Mouse (Mus musculus) intestine, embryonic 14.5 days (tissue): ENCODE measurements around the gene Apln. TPM values are rescaled to one million over a fixed set of nuclear protein-coding genes. Genes with fewer than 3 reads are reported as not detected.

Experiments used
- ATAC-seq: fragments of 200-750 bp; cut with Nextera tagmentation; replicated peaks from 2 replicates; pipeline ENCODE4 v1.8.0; 2017; ENCODE audit warnings: low read depth, moderate number of reproducible peaks, moderate TSS enrichment, moderate library complexity; ENCODE audit not compliant: low FRiP score, low TSS enrichment
- DNase-seq: peaks from one replicate; pipeline ENCODE4 v3.0.0-alpha.2; 2018; ENCODE audit warnings: low spot score
- H3K27ac ChIP-seq: fragments of 300-500 bp; sonication (generic); 2 replicates; pipeline ENCODE4 v1.5.1; 2014; ENCODE audit warnings: low read depth, mild to moderate bottlenecking, control low read depth
- H3K27me3 ChIP-seq: fragments of 300-500 bp; sonication (generic); replicated peaks from 2 replicates; pipeline ENCODE4 v1.6.1; 2014; ENCODE audit warnings: low read length, control low read depth; ENCODE audit not compliant: control insufficient read depth, insufficient read depth
- H3K36me3 ChIP-seq: fragments of 300-500 bp; sonication (generic); 2 replicates; pipeline ENCODE4 v1.6.1; 2014; ENCODE audit warnings: low read length, control low read depth; ENCODE audit not compliant: control insufficient read depth, insufficient read depth
- H3K4me1 ChIP-seq: fragments of 300-500 bp; sonication (generic); replicated peaks from 2 replicates; pipeline ENCODE4 v1.6.1; 2014; ENCODE audit warnings: low read length, control low read depth, mixed read lengths; ENCODE audit not compliant: control insufficient read depth, insufficient read depth
- H3K4me2 ChIP-seq: fragments of 300-500 bp; sonication (generic); 2 replicates; pipeline ENCODE4 v1.6.1; 2014; ENCODE audit warnings: low read length
- H3K4me3 ChIP-seq: fragments of 300-500 bp; sonication (generic); 2 replicates; pipeline ENCODE4 v1.5.1; 2014; ENCODE audit warnings: low read depth, low read length, control low read depth, mixed read lengths
- H3K9ac ChIP-seq: fragments of 300-500 bp; sonication (generic); 2 replicates; pipeline ENCODE4 v1.6.1; 2014; ENCODE audit warnings: mild to moderate bottlenecking, low read length
- H3K9me3 ChIP-seq: fragments of 300-500 bp; sonication (generic); 2 replicates; pipeline ENCODE4 v1.6.1; 2016; ENCODE audit warnings: low read length, control low read depth; ENCODE audit not compliant: control insufficient read depth
- WGBS: fragments of 180-500 bp; shearing (Covaris S2); extraction: QIAGEN DNeasy Blood & Tissue Kit; methylation state at CpG from one replicate; pipeline ENCODE4 v1.1.7; 2014; 5-methylcytosine and 5-hydroxymethylcytosine counted together
- polyA plus RNA-seq: library from polyadenylated mRNA; unstranded; fragments of >200 nt; fragmentation: Nextera tagmentation; extraction: Ambion mirVana; gene quantifications from 2 replicates; pipeline ENCODE4 v1.2.1, GENCODE M21; 2014

Apln gene
- polyA plus RNA-seq, 1 experiment from 2014 or later: 4.9 TPM

GRCm38 (mm10) chrX:48001151-48001550 is 33.5 kb downstream of the Apln start:
- 31% methylated on average over 7 of the region's 7 CpGs for WGBS
- Histone ChIP-seq H3K4me1 (no peaks in the 10 kb centered on the region), H3K4me2 (no peak overlapping the region), H3K4me3 (no peak overlapping the region), H3K27me3 (no peaks in the 10 kb centered on the region), H3K27ac (no peak overlapping the region), H3K9ac (no peak overlapping the region), H3K36me3 (no peaks in the 10 kb centered on the region), H3K9me3 (no peaks in the 10 kb centered on the region)
- DNase-seq (no peak), ATAC-seq (no peak)

GRCm38 (mm10) chrX:47998412-47998811 is 36.2 kb downstream of the Apln start:
- Histone ChIP-seq H3K4me1 (no peaks in the 10 kb centered on the region), H3K36me3 (no peaks in the 10 kb centered on the region), H3K27me3 (no peaks in the 10 kb centered on the region), H3K9me3 (no peaks in the 10 kb centered on the region), H3K9ac (no peak overlapping the region), H3K27ac (no peak overlapping the region), H3K4me3 (no peak overlapping the region), H3K4me2 (no peak overlapping the region)
- ATAC-seq: no peak
- WGBS: 71% methylated on average over 8 of the region's 8 CpGs
- no peak for DNase-seq

GRCm38 (mm10) chrX:47992606-47993005 is 42.0 kb downstream of the Apln start:
- Histone ChIP-seq H3K36me3 (no peaks in the 10 kb centered on the region), H3K27me3 (no peaks in the 10 kb centered on the region), H3K4me3 (no peak overlapping the region), H3K9ac (no peak overlapping the region), H3K27ac (no peak overlapping the region), H3K4me2 (no peak overlapping the region), H3K4me1 (no peaks in the 10 kb centered on the region), H3K9me3 (no peaks in the 10 kb centered on the region)
- 17% methylated on average over 8 of the region's 8 CpGs for WGBS
- ATAC-seq: no peak
- peak; percentile 92 for DNase-seq

- H3K4me1 ChIP-seq: no peaks in the 10 kb centered on the region
- ATAC-seq: no peak
- H3K27ac ChIP-seq: no peak overlapping the region
- 70% methylated on average over 8 of the region's 8 CpGs for WGBS
- H3K36me3 ChIP-seq: no peaks in the 10 kb centered on the region
- H3K27me3 ChIP-seq: no peaks in the 10 kb centered on the region
- no peaks in the 10 kb centered on the region for H3K9me3 ChIP-seq
- no peak for DNase-seq
- no peak overlapping the region for H3K9ac ChIP-seq
- no peak overlapping the region for H3K4me3 ChIP-seq
- no peak overlapping the region for H3K4me2 ChIP-seq
Observed at GRCm38 (mm10) chrX:47988024-47988423, 46.6 kb downstream of the Apln start.

DNA sequence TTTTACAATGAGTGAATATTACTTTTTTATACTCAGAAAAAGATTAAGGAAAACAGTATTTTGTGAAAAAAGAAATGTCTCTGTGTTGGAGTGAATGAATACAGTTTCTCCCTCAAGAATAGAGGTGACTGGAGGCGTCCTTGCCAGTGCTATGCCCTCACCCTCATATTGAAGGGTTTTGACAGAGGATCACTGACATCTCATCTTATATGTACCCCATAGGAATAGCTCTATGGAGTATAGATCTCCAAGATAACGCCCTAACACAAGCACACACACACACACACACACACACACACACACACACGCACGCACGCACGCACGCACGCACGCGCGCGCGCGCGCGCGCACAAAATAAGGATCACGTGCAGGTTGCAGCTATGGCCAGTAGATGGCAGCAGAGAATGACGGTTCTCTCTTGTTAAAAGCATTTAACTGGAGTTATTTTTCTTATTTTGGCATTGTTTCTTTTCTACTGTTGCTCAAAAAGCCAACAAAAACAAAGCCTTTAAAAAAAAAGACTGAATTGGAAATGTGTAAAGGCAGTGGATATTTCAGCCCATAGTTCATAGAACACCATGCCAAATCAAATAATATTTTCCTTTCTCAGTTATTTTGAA is 49.5 kb downstream of the Apln start:
- WGBS: 13% methylated on average over 19 of the region's 19 CpGs
- no peak for ATAC-seq

DNA sequence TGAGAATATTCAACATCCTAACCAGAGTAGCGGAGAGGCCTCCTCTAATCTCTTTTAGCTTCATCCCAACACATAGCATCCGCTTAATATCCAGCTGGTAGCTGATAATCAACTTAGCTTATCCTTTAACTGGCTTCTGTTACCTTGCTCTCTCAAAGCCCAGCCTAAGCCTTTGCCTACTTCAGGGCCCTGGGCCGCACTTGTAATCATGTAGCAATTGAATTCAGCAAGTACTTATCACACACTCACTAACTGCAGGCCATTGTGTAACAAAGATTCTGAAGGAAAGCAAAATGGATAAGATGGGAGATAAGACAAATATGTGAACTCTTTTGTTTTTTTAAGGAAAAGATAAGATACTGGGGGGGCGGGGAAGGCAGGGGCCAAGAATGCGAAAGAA is 57.6 kb downstream of the Apln start:
- WGBS: 74% methylated on average over 5 of the region's 5 CpGs
- DNase-seq (no peak), ATAC-seq (no peak)
- Histone ChIP-seq H3K9ac (no peak overlapping the region), H3K27me3 (no peaks in the 10 kb centered on the region), H3K9me3 (no peaks in the 10 kb centered on the region), H3K4me3 (no peak overlapping the region), H3K4me2 (no peak overlapping the region), H3K36me3 (no peaks in the 10 kb centered on the region), H3K4me1 (no peaks in the 10 kb centered on the region), H3K27ac (no peak overlapping the region)

More for the DNA sequence above, 49.5 kb downstream of the Apln start:
- H3K4me1 ChIP-seq: no peaks in the 10 kb centered on the region
- no peak overlapping the region for H3K9ac ChIP-seq
- peak overlapping the region; percentile 34 for H3K4me2 ChIP-seq
- no peaks in the 10 kb centered on the region for H3K36me3 ChIP-seq
- H3K27me3 ChIP-seq: no peaks in the 10 kb centered on the region
- DNase-seq: peak; percentile 59
- H3K27ac ChIP-seq: no peak overlapping the region
- H3K4me3 ChIP-seq: peak overlapping the region; percentile 16; the same call in 1 of the 2 replicates
- H3K9me3 ChIP-seq: no peaks in the 10 kb centered on the region

DNA sequence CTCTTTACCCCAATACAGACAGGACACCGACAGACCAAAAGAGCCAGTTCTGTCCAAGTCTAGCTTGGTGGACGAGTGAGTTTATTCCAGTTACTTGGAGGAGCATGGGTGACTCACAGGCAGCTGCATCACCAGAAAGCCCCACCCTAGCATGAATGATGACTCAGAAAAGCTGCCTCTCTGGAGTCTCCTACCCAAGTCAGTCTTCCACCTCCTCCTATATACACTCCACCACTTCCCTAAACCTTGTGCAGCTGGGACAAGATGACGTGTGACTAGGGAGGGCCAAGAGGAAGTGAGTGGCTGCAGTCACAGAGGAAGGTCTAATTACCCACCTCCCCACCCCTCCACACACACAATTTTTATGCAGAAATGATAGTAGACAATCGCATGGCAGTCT is 58.1 kb downstream of the Apln start:
- H3K27ac ChIP-seq: no peak overlapping the region
- no peaks in the 10 kb centered on the region for H3K9me3 ChIP-seq
- no peak overlapping the region for H3K4me3 ChIP-seq
- no peak for DNase-seq
- H3K36me3 ChIP-seq: no peaks in the 10 kb centered on the region
- no peaks in the 10 kb centered on the region for H3K4me1 ChIP-seq
- H3K27me3 ChIP-seq: no peaks in the 10 kb centered on the region
- no peak for ATAC-seq
- WGBS: 70% methylated on average over 4 of the region's 4 CpGs
- no peak overlapping the region for H3K4me2 ChIP-seq
- no peak overlapping the region for H3K9ac ChIP-seq

Other genes starting within 250 kb of the Apln start
- 28.5 and 37.3 TPM in 2 replicates for gene Smarca1, start 141.9 kb downstream of the Apln start, polyA plus RNA-seq
- 21.5 and 23.9 TPM in 2 replicates for gene Ocrl, start 122.5 kb downstream of the Apln start, polyA plus RNA-seq
- 1.7 and 2.2 TPM in 2 replicates for gene Xpnpep2, start 73.9 kb upstream of the Apln start, polyA plus RNA-seq
- gene Sash3, start 111.6 kb upstream of the Apln start, polyA plus RNA-seq: 3.0 and 3.4 TPM in 2 replicates
- 6.3 and 8.6 TPM in 2 replicates for gene Zdhhc9, start 174.0 kb upstream of the Apln start, polyA plus RNA-seq
- gene Utp14a, start 222.0 kb upstream of the Apln start, polyA plus RNA-seq: 17.0 and 19.6 TPM in 2 replicates